28 mouse cellular contexts compared by ENCODE assay signal in genomic region chr10:105532019-105532525, GRCm38 (mm10). TPM values are rescaled to one million over a fixed set of nuclear protein-coding genes. Genes with fewer than 3 reads are reported as not detected.
DNase-seq lines count a peak whose midpoint lies in the region; ATAC-seq and TF ChIP-seq lines count a peak whose summit lies in the region.
"Had no signal": no experiment of that assay in that cellular context is flagged by ENCODE, and none has a peak within 500 bp of the region (broad histone marks: within the 10 kb centered on the region; RNA-seq: fewer than 3 reads in every experiment).

No protein-coding gene starts in this region.

- 0 out of 2 replicates have a peak, but pooled peaks cover 3% of the 10 kb centered on the region for H3K4me1 ChIP-seq in heart, embryonic 10.5 days
- H3K4me1 ChIP-seq in midbrain, embryonic 13.5 days (replicated peaks): peaks cover 11% of the 10 kb centered on the region
- H3K4me1 ChIP-seq in midbrain, embryonic 10.5 days: peaks cover 38% of the 10 kb centered on the region
- H3K4me1 ChIP-seq in forebrain, embryonic 14.5 days (ENCODE audit: control insufficient read depth, insufficient read depth, low read length): peaks cover 15% of the 10 kb centered on the region
- H3K4me1 ChIP-seq in intestine, postnatal 0 days (replicated peaks; ENCODE audit: control insufficient read depth, insufficient read depth, low read length): peaks cover 3% of the 10 kb centered on the region; the same call in 1 of the 2 replicates
- H3K4me1 ChIP-seq: limb, embryonic 15.5 days; neural tube, embryonic 12.5 days had no signal

- DNase-seq in heart, embryonic 10.5 days (ENCODE audit: low spot score): no peak
- DNase-seq in heart, postnatal 14 days: no peak
- DNase-seq in midbrain, embryonic 10.5 days (ENCODE audit: low spot score): no peak
- DNase-seq in forebrain, embryonic 14.5 days (ENCODE audit: low spot score): peak; percentile 44
- DNase-seq in cerebellum, postnatal 25 days: no peak
- DNase-seq: adrenal gland, postnatal 10 days; cerebellum, adult 11 months; cerebellum, adult 9-10 months; heart, adult 2 months; kidney, adult 8-10 months; layer of hippocampus, postnatal 36 days; lung, adult 2 months; lung, postnatal 14 days; right cerebral cortex, adult 18-20 months had no signal

- no peak for TF ChIP-seq CTCF in intestine, postnatal 0 days (IDR thresholded peaks at IDR 0.05; ENCODE audit: low read depth)

- WGBS in heart, embryonic 10.5 days: 94% methylated on average over 5 of the region's 5 CpGs
- WGBS in midbrain, embryonic 13.5 days: 66% methylated on average over 5 of the region's 5 CpGs
- WGBS in midbrain, embryonic 10.5 days: 83% methylated on average over 5 of the region's 5 CpGs
- 24% methylated on average over 5 of the region's 5 CpGs for WGBS in forebrain, embryonic 14.5 days
- 71% methylated on average over 5 of the region's 5 CpGs for WGBS in intestine, postnatal 0 days

- intact Hi-C loops in heart, postnatal 14 days (cut with DNase I): no loop called here

- no peaks in the 10 kb centered on the region for H3K9me3 ChIP-seq in heart, embryonic 10.5 days
- H3K9me3 ChIP-seq in midbrain, embryonic 13.5 days: no peaks in the 10 kb centered on the region
- H3K9me3 ChIP-seq in midbrain, embryonic 10.5 days (replicated peaks): no peaks in the 10 kb centered on the region
- H3K9me3 ChIP-seq in forebrain, embryonic 14.5 days (replicated peaks; ENCODE audit: control insufficient read depth, low read length): no peaks in the 10 kb centered on the region
- no peaks in the 10 kb centered on the region for H3K9me3 ChIP-seq in intestine, postnatal 0 days (ENCODE audit: control insufficient read depth)
- H3K9me3 ChIP-seq: embryonic facial prominence, embryonic 12.5 days; heart, embryonic 13.5 days; limb, embryonic 10.5 days; limb, embryonic 15.5 days; neural tube, embryonic 12.5 days had no signal

- no peaks in the 10 kb centered on the region for H3K36me3 ChIP-seq in heart, embryonic 10.5 days
- H3K36me3 ChIP-seq in midbrain, embryonic 13.5 days: no peaks in the 10 kb centered on the region
- H3K36me3 ChIP-seq in midbrain, embryonic 10.5 days: no peaks in the 10 kb centered on the region
- no peaks in the 10 kb centered on the region for H3K36me3 ChIP-seq in forebrain, embryonic 14.5 days (ENCODE audit: control insufficient read depth, insufficient read depth, low read length)
- H3K36me3 ChIP-seq in intestine, postnatal 0 days (ENCODE audit: control insufficient read depth, insufficient read depth): no peaks in the 10 kb centered on the region
- H3K36me3 ChIP-seq: embryonic facial prominence, embryonic 12.5 days; heart, embryonic 13.5 days; limb, embryonic 10.5 days; limb, embryonic 15.5 days; neural tube, embryonic 12.5 days had no signal

- H3K4me3 ChIP-seq in heart, embryonic 10.5 days: no peak overlapping the region
- H3K4me3 ChIP-seq in midbrain, embryonic 13.5 days (replicated peaks): no peak overlapping the region
- no peak overlapping the region for H3K4me3 ChIP-seq in midbrain, embryonic 10.5 days
- no peak overlapping the region for H3K4me3 ChIP-seq in forebrain, embryonic 14.5 days (ENCODE audit: low read depth, low read length)
- no peak overlapping the region for H3K4me3 ChIP-seq in intestine, postnatal 0 days (ENCODE audit: low read depth, low read length)
- H3K4me3 ChIP-seq: embryonic facial prominence, embryonic 12.5 days; heart, adult 2 months; heart, embryonic 13.5 days; limb, embryonic 10.5 days; limb, embryonic 15.5 days; myocyte; neural tube, embryonic 12.5 days had no signal

- no peak overlapping the region for H3K4me2 ChIP-seq in midbrain, embryonic 13.5 days (replicated peaks)
- no peak overlapping the region for H3K4me2 ChIP-seq in forebrain, embryonic 14.5 days (ENCODE audit: low read length)
- H3K4me2 ChIP-seq in intestine, postnatal 0 days (replicated peaks; ENCODE audit: low read depth): peak overlapping the region; percentile 57; the same call in 1 of the 2 replicates
- H3K4me2 ChIP-seq: embryonic facial prominence, embryonic 12.5 days; hindbrain, embryonic 14.5 days; limb, embryonic 15.5 days; neural tube, embryonic 12.5 days had no signal

- peak; percentile 48 for ATAC-seq in midbrain, embryonic 13.5 days
- peak; percentile 55; the same call in 1 of the 2 replicates for ATAC-seq in forebrain, embryonic 14.5 days
- ATAC-seq in intestine, postnatal 0 days: no peak
- ATAC-seq: inflammation-experienced regulatory T-cells, adult 6 months; Patski had no signal

- no peak overlapping the region for H3K9ac ChIP-seq in midbrain, embryonic 13.5 days (replicated peaks)
- H3K9ac ChIP-seq in forebrain, embryonic 14.5 days (ENCODE audit: low read length): no peak overlapping the region
- H3K9ac ChIP-seq in intestine, postnatal 0 days (ENCODE audit: low read depth, low read length): no peak overlapping the region
- H3K9ac ChIP-seq: embryonic facial prominence, embryonic 12.5 days; heart, embryonic 13.5 days; hindbrain, embryonic 14.5 days; limb, embryonic 15.5 days; liver, embryonic 14.5 days; neural tube, embryonic 12.5 days had no signal

- no peaks in the 10 kb centered on the region for H3K27me3 ChIP-seq in heart, embryonic 10.5 days (ENCODE audit: insufficient read depth, poor library complexity, severe bottlenecking)
- no peaks in the 10 kb centered on the region for H3K27me3 ChIP-seq in midbrain, embryonic 13.5 days
- H3K27me3 ChIP-seq in midbrain, embryonic 10.5 days (ENCODE audit: low read depth, poor library complexity, severe bottlenecking): no peaks in the 10 kb centered on the region
- H3K27me3 ChIP-seq in forebrain, embryonic 14.5 days (replicated peaks; ENCODE audit: control insufficient read depth, insufficient read depth, low read length): no peaks in the 10 kb centered on the region
- H3K27me3 ChIP-seq in intestine, postnatal 0 days (replicated peaks; ENCODE audit: control insufficient read depth, insufficient read depth, low read length): no peaks in the 10 kb centered on the region
- H3K27me3 ChIP-seq: embryonic facial prominence, embryonic 12.5 days; heart, embryonic 13.5 days; limb, embryonic 15.5 days; neural tube, embryonic 12.5 days; Patski had no signal

- H3K27ac ChIP-seq in heart, embryonic 10.5 days: peak overlapping the region; percentile 42; the same call in 1 of the 2 replicates
- no peak overlapping the region for H3K27ac ChIP-seq in midbrain, embryonic 13.5 days
- no peak overlapping the region for H3K27ac ChIP-seq in midbrain, embryonic 10.5 days (replicated peaks)
- no peak overlapping the region for H3K27ac ChIP-seq in forebrain, embryonic 14.5 days (ENCODE audit: low read depth, low read length)
- H3K27ac ChIP-seq in intestine, postnatal 0 days (ENCODE audit: low read depth, low read length): no peak overlapping the region
- H3K27ac ChIP-seq: embryonic facial prominence, embryonic 12.5 days; heart, adult 2 months; hindbrain, embryonic 14.5 days; kidney, postnatal 0 days; limb, embryonic 15.5 days; liver, embryonic 14.5 days; neural tube, embryonic 12.5 days had no signal

RNA-seq across cellular contexts. Expression of gene Tmtc2, which starts 42.2 kb away (rescaled TPM):
- polyA plus RNA-seq in heart, embryonic 10.5 days (2016; fragmentation: Nextera tagmentation; extraction: Ambion mirVana): 4.1 and 6.9 TPM in 2 replicates
- total RNA-seq in heart, postnatal 14 days (2021): 1 to 10 TPM; 5.0 to 5.1 TPM
- 8.3 and 9.2 TPM in 2 replicates for polyA plus RNA-seq in midbrain, embryonic 13.5 days (2015; fragmentation: Nextera tagmentation; extraction: Ambion mirVana)
- polyA plus RNA-seq in midbrain, embryonic 10.5 days (2016; fragmentation: Nextera tagmentation; extraction: Ambion mirVana): 8.8 and 9.9 TPM in 2 replicates
- polyA plus RNA-seq in forebrain, embryonic 14.5 days (2014; fragmentation: Nextera tagmentation; extraction: Ambion mirVana): 4.6 and 5.5 TPM in 2 replicates
- 4.1 and 4.9 TPM in 2 replicates for polyA plus RNA-seq in intestine, postnatal 0 days (2015; fragmentation: Nextera tagmentation; extraction: Ambion mirVana)
- total RNA-seq: MEL had no signal
